Mouse (Mus musculus) ES-Bruce4 (cell line): ENCODE measurements around the gene 4933407L21Rik.

Source experiments
- CTCF ChIP-seq: IDR thresholded peaks from one replicate; pipeline ENCODE4 v1.8.1; 2011; ENCODE audit warnings: low read depth, low read length
- POLR2A ChIP-seq: IDR thresholded peaks from one replicate; pipeline ENCODE4 v1.8.1; 2011; ENCODE audit warnings: low read length; ENCODE audit not compliant: insufficient read depth

GRCm38 (mm10) chr1:85973468-85973877 lies 45.2 kb downstream of the 4933407L21Rik start:
- TF ChIP-seq CTCF: no peak
- no peak for TF ChIP-seq POLR2A
